Mouse (Mus musculus) kidney, embryonic 16.5 days (tissue): ENCODE data around the gene Arhgef25. TPM values are rescaled to one million over a fixed set of nuclear protein-coding genes. Genes with fewer than 3 reads are reported as not detected.

Source experiments
- ATAC-seq: fragments of 200-750 bp; cut with Nextera tagmentation; 2 replicates; pipeline ENCODE4 v1.8.0; 2017; ENCODE audit warnings: moderate TSS enrichment; ENCODE audit not compliant: low FRiP score, low TSS enrichment
- H3K27ac ChIP-seq: fragments of 300-500 bp; sonication (generic); 2 replicates; pipeline ENCODE4 v1.5.1; 2014; ENCODE audit warnings: low read length
- H3K27me3 ChIP-seq: fragments of 300-500 bp; sonication (generic); 2 replicates; pipeline ENCODE4 v1.6.1; 2014; ENCODE audit warnings: low read length, control low read depth, mixed read lengths; ENCODE audit not compliant: insufficient read depth
- H3K36me3 ChIP-seq: fragments of 300-500 bp; sonication (generic); 2 replicates; pipeline ENCODE4 v1.6.1; 2014; ENCODE audit warnings: low read length, control low read depth, mixed read lengths; ENCODE audit not compliant: insufficient read depth
- H3K4me1 ChIP-seq: fragments of 300-500 bp; sonication (generic); 2 replicates; pipeline ENCODE4 v1.6.1; 2014; ENCODE audit warnings: low read length, control low read depth, mixed read lengths; ENCODE audit not compliant: insufficient read depth
- H3K4me2 ChIP-seq: fragments of 300-500 bp; sonication (generic); replicated peaks from 2 replicates; pipeline ENCODE4 v1.6.1; 2014; ENCODE audit warnings: low read depth, low read length
- H3K4me3 ChIP-seq: fragments of 300-500 bp; sonication (generic); 2 replicates; pipeline ENCODE4 v1.5.1; 2014; ENCODE audit warnings: mild to moderate bottlenecking, low read length
- H3K9ac ChIP-seq: fragments of 300-500 bp; sonication (generic); replicated peaks from 2 replicates; pipeline ENCODE4 v1.6.1; 2014; ENCODE audit warnings: low read length
- H3K9me3 ChIP-seq: fragments of 300-500 bp; sonication (generic); 2 replicates; pipeline ENCODE4 v1.6.1; 2016; ENCODE audit warnings: low read length, control low read depth
- WGBS: fragments of 180-500 bp; shearing (Covaris S2); extraction: QIAGEN DNeasy Blood & Tissue Kit; methylation state at CpG from one replicate; pipeline ENCODE4 v1.1.7; 2014; 5-methylcytosine and 5-hydroxymethylcytosine counted together
- polyA plus RNA-seq: library from polyadenylated mRNA; unstranded; fragments of >200 nt; fragmentation: Nextera tagmentation; extraction: Ambion mirVana; gene quantifications from 2 replicates; pipeline ENCODE4 v1.2.1, GENCODE M21; 2015

Gene Arhgef25
- polyA plus RNA-seq = 47.8 and 53.8 TPM in 2 replicates

GRCm38 (mm10) chr10:127189651-127190381 lies at the start of gene Arhgef25:
TSS of gene Arhgef25 (minus strand) at chr10:127190083.
- Histone ChIP-seq H3K4me2 (peak within 1 kb of the TSS; percentile 96), H3K27ac (peak within 1 kb of the TSS; percentile 93), H3K4me3 (peak within 1 kb of the TSS; percentile 69), H3K36me3 (peaks cover 18% of the 10 kb centered on the region), H3K9me3 (no peaks in the 10 kb centered on the region), H3K9ac (peak within 1 kb of the TSS; percentile 80), H3K4me1 (peaks cover 48% of the 10 kb centered on the region), H3K27me3 (no peaks in the 10 kb centered on the region)
- WGBS = 2% methylated on average over 35 of the region's 35 CpGs
- peak; percentile 42 for ATAC-seq

GRCm38 (mm10) chr10:127238241-127238824 lies 48.5 kb upstream of the Arhgef25 start:
- no peak overlapping the region for H3K4me2 ChIP-seq
- no peaks in the 10 kb centered on the region for H3K36me3 ChIP-seq
- H3K4me3 ChIP-seq = no peak overlapping the region
- H3K9me3 ChIP-seq = no peaks in the 10 kb centered on the region
- no peak overlapping the region for H3K27ac ChIP-seq
- H3K4me1 ChIP-seq = no peaks in the 10 kb centered on the region
- ATAC-seq = no peak
- H3K27me3 ChIP-seq = 0 out of 2 replicates have a peak, but pooled peaks cover 4% of the 10 kb centered on the region
- no peak overlapping the region for H3K9ac ChIP-seq
- 65% methylated on average over 18 of the region's 18 CpGs for WGBS

DNA sequence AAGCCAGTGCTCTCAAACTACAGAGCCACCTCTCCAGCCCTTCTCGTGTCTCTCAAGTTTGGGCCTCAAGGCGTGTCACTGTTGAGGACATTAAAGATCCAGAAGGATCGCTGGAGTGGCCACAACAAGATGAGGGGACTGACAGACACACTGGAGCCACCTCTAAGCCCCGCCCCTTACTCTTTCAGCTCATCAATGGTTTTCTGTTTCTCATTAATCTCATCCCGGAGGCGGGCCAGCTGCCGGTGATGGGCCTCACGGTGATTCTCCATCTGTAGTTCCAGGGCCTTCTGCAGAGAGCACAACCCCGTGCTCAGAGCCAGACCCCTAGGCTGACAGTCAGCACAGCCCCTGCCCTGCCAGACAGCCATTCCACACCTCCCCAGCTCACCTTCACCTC lies 46.7 kb upstream of the Arhgef25 start:
- H3K9ac ChIP-seq = no peak overlapping the region
- no peaks in the 10 kb centered on the region for H3K36me3 ChIP-seq
- H3K9me3 ChIP-seq = no peaks in the 10 kb centered on the region
- H3K4me3 ChIP-seq = no peak overlapping the region
- H3K4me1 ChIP-seq = no peaks in the 10 kb centered on the region
- H3K27me3 ChIP-seq = 0 out of 2 replicates have a peak, but pooled peaks cover 4% of the 10 kb centered on the region
- 44% methylated on average over 9 of the region's 9 CpGs for WGBS
- H3K4me2 ChIP-seq = no peak overlapping the region
- no peak for ATAC-seq
- H3K27ac ChIP-seq = no peak overlapping the region

GRCm38 (mm10) chr10:127233141-127233540 lies 43.3 kb upstream of the Arhgef25 start:
- Histone ChIP-seq H3K27ac (no peak overlapping the region), H3K4me3 (no peak overlapping the region), H3K4me1 (no peaks in the 10 kb centered on the region), H3K9me3 (no peaks in the 10 kb centered on the region), H3K36me3 (no peaks in the 10 kb centered on the region), H3K9ac (no peak overlapping the region), H3K4me2 (no peak overlapping the region), H3K27me3 (no peaks in the 10 kb centered on the region)
- no peak for ATAC-seq
- WGBS = 80% methylated on average over 9 of the region's 9 CpGs

- Histone ChIP-seq H3K4me3 (no peak overlapping the region), H3K27ac (no peak overlapping the region), H3K4me2 (no peak overlapping the region), H3K36me3 (no peaks in the 10 kb centered on the region), H3K9ac (no peak overlapping the region), H3K4me1 (no peaks in the 10 kb centered on the region), H3K9me3 (no peaks in the 10 kb centered on the region), H3K27me3 (no peaks in the 10 kb centered on the region)
- WGBS = 77% methylated on average over 14 of the region's 14 CpGs
- no peak for ATAC-seq
Observed at GRCm38 (mm10) chr10:127231741-127232140, 41.9 kb upstream of the Arhgef25 start.

DNA sequence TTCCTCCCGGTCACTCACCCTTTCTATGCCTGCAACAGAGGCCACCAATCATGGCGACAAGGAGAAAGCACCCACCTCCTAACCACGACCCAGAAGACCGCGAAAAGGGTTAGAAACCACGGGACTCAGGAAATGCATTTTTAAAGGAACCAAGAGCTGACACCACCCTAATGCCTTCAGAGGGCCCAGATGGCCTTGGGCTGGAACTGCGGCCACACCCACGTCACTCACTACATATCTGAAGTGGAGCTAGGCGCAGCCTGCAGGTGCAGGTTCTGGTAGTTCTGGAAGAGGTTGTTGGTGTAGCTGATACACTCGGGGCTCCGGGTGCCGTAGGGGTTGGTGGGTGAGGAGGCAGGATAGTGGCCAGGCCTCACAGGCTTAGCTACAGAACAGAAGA lies 40.8 kb upstream of the Arhgef25 start:
- Histone ChIP-seq H3K4me3 (no peak overlapping the region), H3K4me1 (no peaks in the 10 kb centered on the region; the same call in 1 of the 2 replicates), H3K9me3 (no peaks in the 10 kb centered on the region), H3K36me3 (no peaks in the 10 kb centered on the region), H3K27me3 (no peaks in the 10 kb centered on the region), H3K9ac (no peak overlapping the region), H3K27ac (no peak overlapping the region), H3K4me2 (no peak overlapping the region)
- ATAC-seq = no peak
- 87% methylated on average over 12 of the region's 12 CpGs for WGBS

DNA sequence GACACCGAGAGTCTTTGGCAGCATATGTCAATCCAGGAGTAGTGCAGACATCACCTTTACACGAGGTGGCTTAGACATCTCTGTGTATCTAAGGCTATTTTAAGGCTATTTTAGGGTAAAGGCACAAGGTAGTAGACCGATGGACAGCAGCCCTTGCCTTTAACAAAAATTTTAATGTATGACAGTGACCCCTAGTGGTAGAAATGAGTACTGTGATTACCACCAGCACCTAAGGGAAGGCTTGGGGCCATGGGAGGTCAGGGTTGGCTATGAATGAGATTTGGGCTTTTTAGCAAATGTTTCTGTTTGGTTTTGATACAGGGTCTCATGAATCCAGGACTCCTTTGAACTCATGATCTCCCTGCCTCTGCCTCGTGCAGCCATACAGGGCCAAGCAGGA lies 39.0 kb upstream of the Arhgef25 start:
- WGBS = 13% methylated on average over 4 of the region's 4 CpGs
- H3K9me3 ChIP-seq = no peaks in the 10 kb centered on the region
- ATAC-seq = peak; percentile 39

GRCm38 (mm10) chr10:127227163-127227562 lies 37.3 kb upstream of the Arhgef25 start:
- Histone ChIP-seq H3K4me2 (no peak overlapping the region), H3K4me3 (no peak overlapping the region), H3K36me3 (no peaks in the 10 kb centered on the region), H3K27ac (no peak overlapping the region), H3K9me3 (no peaks in the 10 kb centered on the region), H3K9ac (no peak overlapping the region), H3K4me1 (no peaks in the 10 kb centered on the region; the same call in 1 of the 2 replicates), H3K27me3 (no peaks in the 10 kb centered on the region)
- WGBS = 75% methylated on average over 8 of the region's 8 CpGs
- no peak for ATAC-seq

More for the DNA sequence above, 39.0 kb upstream of the Arhgef25 start:
- no peak overlapping the region for H3K4me3 ChIP-seq
- no peaks in the 10 kb centered on the region for H3K36me3 ChIP-seq
- H3K9ac ChIP-seq = no peak overlapping the region
- H3K4me2 ChIP-seq = no peak overlapping the region
- no peaks in the 10 kb centered on the region; the same call in 1 of the 2 replicates for H3K4me1 ChIP-seq
- no peaks in the 10 kb centered on the region for H3K27me3 ChIP-seq
- H3K27ac ChIP-seq = no peak overlapping the region

DNA sequence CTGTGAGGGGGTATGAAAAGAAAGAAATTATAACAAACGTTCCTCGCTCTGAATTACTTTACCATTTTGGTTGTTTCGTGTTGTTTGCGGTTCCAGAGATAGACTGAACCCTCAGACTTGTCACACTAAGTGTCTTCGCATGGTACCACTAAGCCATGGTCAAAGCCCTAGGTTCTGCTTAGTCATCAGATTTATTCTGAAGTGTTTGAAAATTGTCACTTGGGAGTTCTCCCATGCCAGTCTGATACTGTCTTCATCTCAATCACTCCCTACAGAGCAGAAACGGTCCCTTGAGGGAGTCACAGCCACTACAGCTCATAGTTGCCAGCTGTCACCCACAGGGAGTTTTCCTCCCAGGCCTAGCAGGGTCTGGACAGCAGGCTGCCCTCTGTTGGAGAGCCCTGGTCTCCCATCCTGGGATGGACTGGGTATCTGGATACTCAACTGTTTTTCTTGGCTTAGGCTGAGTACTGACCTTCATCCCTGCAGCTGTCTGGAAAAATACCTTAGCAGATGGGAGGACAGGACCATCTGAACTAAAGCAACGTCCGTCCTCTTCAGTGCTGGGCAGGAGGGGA lies 36.5 kb upstream of the Arhgef25 start:
- H3K9ac ChIP-seq = no peak overlapping the region
- no peak overlapping the region for H3K4me3 ChIP-seq
- H3K27me3 ChIP-seq = no peaks in the 10 kb centered on the region
- no peaks in the 10 kb centered on the region; the same call in 1 of the 2 replicates for H3K4me1 ChIP-seq
- H3K9me3 ChIP-seq = no peaks in the 10 kb centered on the region
- no peak overlapping the region for H3K27ac ChIP-seq
- no peak overlapping the region for H3K4me2 ChIP-seq
- 51% methylated on average over 8 of the region's 8 CpGs for WGBS
- ATAC-seq = 0 out of 2 replicates have a peak, but pooled peaks have one; percentile 55
- no peaks in the 10 kb centered on the region for H3K36me3 ChIP-seq

GRCm38 (mm10) chr10:127225732-127226131 lies 35.8 kb upstream of the Arhgef25 start:
- H3K4me1 ChIP-seq = no peaks in the 10 kb centered on the region; the same call in 1 of the 2 replicates
- H3K27me3 ChIP-seq = no peaks in the 10 kb centered on the region
- H3K9me3 ChIP-seq = no peaks in the 10 kb centered on the region
- H3K4me2 ChIP-seq = no peak overlapping the region
- no peaks in the 10 kb centered on the region for H3K36me3 ChIP-seq
- H3K4me3 ChIP-seq = no peak overlapping the region
- no peak for ATAC-seq
- WGBS = 13% methylated on average over 10 of the region's 10 CpGs
- no peak overlapping the region for H3K27ac ChIP-seq
- H3K9ac ChIP-seq = no peak overlapping the region
